Mouse (Mus musculus) ovary, adult 18-20 months (tissue): ENCODE results near the gene Nr3c2.

Experiments
- DNase-seq: peaks from one replicate; pipeline ENCODE4 v3.0.0; 2022; ENCODE audit warnings: low spot score, mixed read lengths

The Nr3c2 gene

DNA sequence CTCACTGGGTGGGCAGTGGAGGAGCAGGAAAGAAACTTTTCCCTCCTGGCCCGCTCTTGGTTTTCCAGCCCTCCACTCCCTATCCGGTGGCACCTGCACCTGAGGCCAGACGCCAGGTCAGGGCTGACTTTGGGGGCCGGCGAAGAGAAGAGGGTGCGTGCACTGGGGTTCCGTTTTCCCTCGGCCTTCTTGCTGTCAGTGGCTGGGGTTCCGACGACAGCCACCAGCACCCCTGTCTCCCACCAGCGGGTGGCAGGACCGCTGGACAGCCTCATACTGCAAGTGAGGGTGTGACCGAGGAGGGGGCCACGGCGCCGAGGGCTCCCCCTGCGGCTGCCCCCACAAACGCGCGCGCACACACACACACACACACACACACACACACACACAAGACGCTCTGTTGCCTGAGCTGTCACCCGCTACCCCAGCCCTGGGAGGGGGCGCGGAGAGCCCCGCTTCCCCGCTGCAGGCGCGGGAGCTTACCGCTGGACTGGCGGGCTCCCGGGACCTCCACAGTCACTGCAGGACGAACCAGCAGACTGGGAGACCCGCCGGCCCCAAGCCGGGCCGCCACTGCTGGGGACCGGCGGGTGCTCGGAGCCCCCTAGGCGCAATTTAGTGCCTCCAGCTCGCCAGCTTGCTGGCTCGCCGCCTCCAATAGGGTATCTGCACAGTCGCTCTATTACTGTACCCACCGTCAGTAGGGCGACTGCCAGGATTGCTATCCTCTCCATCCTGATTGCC, at the start of gene Nr3c2:
TSS of gene Nr3c2 (plus strand) at position 32 of the 744 bp plus-strand sequence.
- DNase-seq = no peak

- DNase-seq = no peak
Observed at GRCm38 (mm10) chr8:76858534-76858933, 40.7 kb upstream of the Nr3c2 start.

DNA sequence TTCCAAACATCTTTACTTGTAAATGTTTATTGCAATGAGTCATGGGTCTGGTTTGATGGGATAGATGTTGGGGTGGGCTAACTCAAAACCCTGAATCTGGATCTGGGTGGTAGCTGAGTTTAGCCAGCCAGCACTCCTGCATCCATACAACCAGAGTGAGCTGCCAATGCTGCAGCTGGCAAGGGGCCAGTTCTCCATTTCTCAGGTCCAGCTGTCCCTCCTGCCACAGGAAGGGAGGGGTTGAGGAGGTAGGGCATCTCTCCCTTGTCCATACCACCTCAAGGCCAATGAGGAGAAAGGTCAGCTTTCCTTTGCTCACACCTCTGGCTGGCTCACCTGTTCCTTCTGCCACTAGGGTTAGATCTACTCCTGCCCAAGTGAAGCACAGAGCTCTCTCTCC, 39.5 kb upstream of the Nr3c2 start:
- no peak for DNase-seq

GRCm38 (mm10) chr8:76863066-76863465, 36.2 kb upstream of the Nr3c2 start:
- no peak for DNase-seq

DNA sequence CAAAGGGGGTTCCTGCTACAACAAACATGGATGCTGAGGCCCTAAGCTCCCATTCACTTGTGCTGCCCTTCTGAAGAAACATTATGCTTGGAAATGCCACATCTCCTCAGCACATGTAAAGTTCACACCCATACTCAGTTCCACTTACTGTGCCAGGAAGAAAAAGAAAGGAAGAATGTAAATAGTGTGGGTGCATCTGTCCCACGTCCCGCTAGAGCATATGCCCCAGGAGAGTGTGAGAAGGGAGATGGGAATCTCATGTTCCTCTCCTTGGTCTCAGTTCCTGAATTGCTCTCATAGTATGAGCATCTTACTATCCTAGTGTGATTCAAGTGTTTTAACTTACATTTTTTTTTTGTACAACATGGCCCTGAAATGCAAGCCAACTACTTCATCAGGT, 22.4 kb upstream of the Nr3c2 start:
- no peak for DNase-seq

- no peak for DNase-seq
Observed at GRCm38 (mm10) chr8:76897050-76897449, 2.2 kb upstream of the Nr3c2 start.

DNA sequence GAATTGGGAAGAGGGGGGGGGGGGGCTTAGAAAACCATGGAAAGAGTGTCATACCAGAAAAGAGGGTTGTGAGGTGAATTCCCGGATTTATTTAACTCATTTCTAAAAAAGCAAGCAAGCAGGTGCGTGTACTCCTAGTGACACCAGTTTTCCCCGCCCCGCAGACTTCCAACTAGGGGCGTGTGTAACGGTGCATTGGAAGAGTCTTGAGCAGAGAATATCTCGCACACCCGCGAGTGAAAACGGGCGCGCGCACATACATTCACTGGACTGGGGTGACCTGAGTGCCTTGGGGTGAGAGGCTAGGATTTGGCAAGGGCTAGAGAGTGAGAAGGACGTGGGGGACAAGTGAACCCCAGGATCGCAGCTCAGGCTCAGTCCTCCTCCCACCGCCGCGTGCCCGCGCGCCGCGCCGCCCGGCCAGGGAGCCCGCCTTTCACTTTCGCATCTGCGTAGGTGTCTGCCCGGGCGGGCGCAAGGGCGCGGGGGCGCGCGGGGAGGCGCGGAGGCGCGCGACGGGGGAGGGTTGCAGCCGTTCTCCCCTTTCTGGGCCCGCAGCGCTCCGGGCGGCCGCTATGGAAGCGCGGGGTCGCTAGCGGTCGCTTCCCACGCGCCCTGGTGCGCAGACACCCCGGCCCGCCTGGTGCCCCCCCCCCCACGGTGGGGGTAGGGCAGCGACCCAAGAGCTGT, 376 bp upstream of the Nr3c2 start:
- DNase-seq = peak; percentile 40

GRCm38 (mm10) chr8:76900155-76901141, 1.2 kb downstream of the Nr3c2 start:
- DNase-seq = no peak

DNA sequence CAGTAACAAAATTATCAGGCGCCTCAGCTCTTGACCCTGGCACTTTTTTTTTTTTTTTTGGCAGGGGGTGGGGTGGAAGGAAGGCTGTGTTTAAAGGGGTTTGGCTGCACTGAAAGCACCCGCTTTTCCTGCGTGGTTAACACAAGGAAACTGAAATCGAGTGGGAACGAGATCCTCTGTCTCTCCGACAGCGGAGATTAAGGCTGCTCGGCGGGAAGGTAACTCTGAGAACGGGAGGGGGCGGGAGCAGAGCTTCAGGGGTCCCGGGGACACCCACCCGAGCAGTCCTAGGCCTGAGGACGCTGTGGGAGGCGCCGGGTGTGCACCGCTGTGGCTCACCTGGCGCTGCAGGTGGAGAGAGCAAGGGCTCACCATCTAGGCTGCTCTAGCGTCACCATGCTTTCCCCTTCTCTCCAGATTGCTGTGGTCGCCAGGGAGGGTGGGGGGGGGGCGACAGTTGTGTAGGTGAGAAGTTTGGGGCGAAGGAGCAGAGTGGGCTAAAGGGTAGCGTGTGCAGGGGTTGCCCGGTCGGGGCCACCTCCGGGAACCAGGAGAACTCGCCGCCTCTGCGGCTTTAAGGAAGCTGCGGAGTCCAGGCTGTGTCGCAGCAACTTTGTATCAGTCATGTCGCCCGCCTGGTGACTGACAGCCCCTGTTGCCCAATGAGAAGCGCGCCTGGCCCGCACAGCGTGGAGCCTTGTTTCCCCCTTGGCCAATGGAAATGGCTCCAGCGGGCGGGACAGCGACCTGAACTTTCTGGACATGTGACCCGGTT, 2.4 kb downstream of the Nr3c2 start:
- DNase-seq = peak; percentile 97

DNA sequence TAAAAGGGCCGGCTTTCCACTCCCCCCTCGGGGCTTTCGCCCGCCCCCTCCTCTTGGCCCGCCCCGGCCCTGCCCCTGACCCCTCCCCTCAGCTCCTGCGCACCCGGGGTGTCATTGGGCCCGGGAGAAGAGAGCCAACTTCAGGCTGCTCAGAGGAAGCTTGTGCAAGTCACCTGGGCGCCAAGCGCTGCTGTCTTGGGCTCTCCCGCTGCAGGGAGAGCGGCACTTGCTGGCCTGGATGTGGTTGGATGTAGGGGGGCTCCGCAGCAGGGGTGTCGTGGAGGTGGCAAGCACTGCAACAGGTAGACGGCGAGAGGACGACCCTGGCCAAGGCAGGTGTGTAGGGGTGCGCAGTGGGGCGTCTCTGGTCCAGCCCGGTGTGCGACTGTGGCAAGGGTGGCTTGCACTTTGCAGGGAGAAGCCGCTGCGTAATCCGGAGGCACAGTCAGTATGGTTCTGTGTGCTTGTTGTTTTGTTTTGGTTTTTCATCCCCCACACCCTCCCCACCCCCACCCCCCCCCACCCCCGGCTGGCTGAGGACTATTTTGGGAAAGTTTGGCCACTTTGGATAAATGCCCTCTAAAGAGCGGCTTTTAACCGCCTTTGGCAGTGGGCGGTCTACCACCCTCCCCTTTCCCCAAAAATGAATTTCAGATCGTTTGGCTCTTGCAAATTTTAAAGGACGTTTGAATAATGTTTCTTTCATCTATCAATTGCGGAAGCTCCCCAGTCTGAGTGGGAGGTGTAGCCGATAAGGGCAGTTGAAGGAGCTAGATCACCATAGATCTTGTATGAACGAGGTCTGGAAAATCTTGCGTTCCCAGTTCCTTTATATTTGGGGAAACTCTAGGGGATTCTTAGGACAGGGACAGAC, 3.2 kb downstream of the Nr3c2 start:
- no peak for DNase-seq

DNA sequence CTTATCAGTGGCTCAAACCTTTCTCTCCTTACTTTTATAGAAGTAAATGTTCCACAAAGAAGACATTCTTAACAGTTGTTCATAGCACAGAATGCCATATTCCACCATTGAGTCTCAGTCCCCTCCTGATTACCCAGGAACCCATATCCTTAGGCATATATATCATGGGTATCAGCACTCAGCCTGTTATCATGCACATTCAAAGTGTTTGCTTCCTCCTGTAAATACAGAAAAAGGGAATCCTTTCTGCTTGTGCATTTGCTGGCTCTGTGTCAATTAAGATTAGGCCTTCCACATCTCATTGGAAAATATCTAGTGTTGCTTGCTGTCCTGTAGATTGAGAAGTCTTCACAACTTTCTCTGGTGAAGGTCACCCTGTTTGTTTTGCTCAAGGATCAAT, 12.0 kb downstream of the Nr3c2 start:
- no peak for DNase-seq

DNA sequence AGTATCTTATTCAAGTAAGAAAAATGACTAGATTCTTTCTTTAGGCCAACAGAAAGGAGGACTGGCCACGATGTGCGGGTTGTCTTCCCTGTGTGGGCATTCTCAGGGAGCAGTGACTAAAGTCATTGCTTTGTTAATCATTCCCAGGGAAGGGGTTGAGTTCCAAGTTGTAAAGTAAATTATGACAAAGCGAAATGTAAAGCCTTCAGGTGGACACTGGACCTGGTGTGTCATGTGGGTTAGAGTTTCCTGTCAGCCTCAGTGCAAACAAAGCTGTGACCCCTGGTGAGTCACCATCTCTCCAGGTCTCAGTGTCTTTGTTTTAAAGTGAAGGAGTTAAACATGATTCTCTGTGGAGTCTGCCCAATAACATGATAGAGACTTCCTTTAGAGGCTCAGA, 13.4 kb downstream of the Nr3c2 start:
- DNase-seq = no peak

DNA sequence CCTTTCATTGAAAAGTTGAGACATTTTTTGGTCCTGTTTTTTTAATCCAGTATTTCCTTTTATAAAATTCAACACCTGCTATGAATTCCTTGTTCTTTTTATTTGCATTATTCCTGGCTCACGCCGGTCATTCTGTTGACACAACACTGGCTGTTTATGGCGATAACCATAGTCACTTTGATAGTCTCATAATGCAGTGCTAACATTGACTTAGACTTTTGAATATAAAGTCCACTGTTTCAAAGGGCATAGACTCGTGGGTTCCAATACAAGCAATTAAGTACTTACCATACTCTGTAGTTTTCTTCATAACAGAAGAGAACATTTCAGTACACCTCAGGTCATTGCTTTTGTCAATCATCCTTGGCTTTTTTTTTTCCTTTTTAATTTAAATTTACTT, 14.0 kb downstream of the Nr3c2 start:
- DNase-seq = no peak

GRCm38 (mm10) chr8:76915260-76915659, 16.0 kb downstream of the Nr3c2 start:
- DNase-seq = no peak

- DNase-seq = no peak
Observed at GRCm38 (mm10) chr8:76919546-76919945, 20.3 kb downstream of the Nr3c2 start.

GRCm38 (mm10) chr8:76924150-76924549, 24.9 kb downstream of the Nr3c2 start:
- DNase-seq = no peak

GRCm38 (mm10) chr8:76928326-76928725, 29.1 kb downstream of the Nr3c2 start:
- no peak for DNase-seq

- DNase-seq = no peak
Observed at GRCm38 (mm10) chr8:76928808-76929207, 29.6 kb downstream of the Nr3c2 start.

DNA sequence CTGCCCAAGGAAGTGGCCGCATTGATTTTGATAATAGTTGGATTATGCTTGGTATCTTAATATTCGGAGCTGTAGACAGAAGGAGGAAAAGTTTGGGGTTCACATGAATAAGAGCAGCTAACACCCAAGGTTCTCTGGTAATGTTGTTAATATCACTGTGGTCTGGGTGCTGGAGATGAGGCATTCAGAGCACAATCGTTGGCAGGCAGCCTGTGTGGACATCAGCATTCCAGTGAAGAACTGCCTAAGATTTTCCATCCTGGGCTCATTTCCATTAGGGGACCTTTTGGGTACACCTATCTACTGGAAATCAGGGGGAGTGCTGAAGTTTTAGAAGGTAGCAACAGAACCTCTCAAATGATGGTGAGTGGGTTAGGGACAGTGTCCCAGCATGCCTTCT, 65.8 kb downstream of the Nr3c2 start:
- no peak for DNase-seq

DNA sequence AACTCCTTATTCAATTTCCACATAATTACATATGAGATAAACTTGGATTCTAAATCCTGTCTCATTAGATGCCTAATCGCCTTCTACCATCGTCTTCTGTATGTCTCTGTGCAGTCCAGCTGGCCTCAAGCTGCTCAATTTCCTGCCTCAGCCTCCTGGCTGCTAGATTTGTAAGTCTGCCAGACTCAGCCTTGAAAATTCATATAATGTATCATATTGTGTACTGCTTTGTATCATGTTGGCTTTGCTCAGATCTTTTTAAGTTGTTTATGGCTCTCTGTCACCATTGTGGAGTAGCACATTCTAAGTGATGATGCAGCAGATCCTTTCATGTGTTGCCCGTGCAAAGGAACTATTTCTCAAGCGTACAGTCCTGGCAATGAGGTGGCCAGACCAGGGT, 71.9 kb downstream of the Nr3c2 start:
- no peak for DNase-seq
